Mouse (Mus musculus): ENCODE data around the gene Gpr18.

The Gpr18 gene

DNA sequence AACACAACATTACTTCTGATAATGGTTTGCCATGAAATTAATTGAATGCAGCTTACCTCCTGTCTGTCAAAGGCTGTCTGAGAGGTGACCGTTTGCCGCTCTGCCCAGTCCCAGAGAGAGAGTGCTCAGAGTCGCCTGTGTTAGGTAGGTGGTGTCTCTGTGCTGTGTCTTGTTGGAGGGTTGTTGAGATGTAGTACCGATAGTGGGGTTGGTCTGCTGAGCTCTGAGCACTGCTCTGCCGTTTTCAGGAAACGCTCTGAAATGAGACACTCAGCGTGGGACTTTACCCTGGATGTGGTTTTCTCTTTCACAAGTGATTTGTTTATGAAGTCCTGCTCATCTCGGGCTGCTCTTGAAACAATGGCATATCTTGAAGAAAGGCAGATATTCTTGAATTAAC, at the start of gene Gpr18:
Gene Gpr18, minus strand, starts transcription at position 161 of the 400 bp plus-strand sequence.
- DNase-seq (ENCODE audit: low spot score in 2 of 2) = peak; percentile 84

DNA sequence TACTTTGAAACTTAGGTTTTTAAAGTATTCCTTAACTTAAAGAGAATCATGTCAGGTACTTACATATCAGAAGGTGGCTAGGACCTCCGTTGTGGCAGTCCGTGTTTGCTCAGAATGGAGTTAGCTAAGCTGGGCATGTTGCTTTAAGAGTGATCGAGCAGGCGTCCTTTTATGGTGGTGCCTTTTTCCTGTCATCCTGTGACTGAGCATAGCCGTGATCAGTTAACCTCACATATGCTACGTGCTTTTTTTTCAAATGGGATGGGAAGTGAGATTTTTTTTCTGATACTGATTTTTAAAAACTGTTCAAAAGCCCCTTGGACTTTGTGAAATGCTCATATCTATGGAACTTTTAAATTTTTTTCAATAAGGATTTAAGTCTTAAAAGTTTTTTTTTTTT, 49.4 kb upstream of the Gpr18 start, which contains the start of gene Gpr183:
Gene Gpr183, minus strand, starts transcription at position 206 of the 400 bp plus-strand sequence.
- peak in 1 of 2 experiments; percentile 54 for DNase-seq (ENCODE audit: low spot score in 2 of 2)

DNA sequence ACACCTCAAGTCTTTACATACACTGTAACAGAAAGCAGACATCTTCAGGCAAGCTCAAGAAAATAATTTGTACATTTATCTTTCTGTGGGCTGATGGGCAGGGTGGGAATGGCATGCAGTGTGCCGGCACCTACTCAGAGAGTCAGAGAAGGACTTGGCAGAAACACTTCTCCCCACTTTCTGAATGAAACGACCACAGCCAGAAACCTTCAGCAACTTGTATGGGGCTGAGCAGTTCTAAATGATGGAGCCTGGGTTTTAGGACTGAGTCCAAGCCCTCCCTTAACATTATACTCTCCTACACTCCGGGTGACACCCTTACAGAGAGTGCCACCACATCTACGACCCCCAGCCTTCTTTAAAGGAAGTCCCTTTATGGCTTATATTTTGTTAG, 48.4 kb upstream of the Gpr18 start:
- no peak for DNase-seq (ENCODE audit: low spot score in 2 of 2)

DNA sequence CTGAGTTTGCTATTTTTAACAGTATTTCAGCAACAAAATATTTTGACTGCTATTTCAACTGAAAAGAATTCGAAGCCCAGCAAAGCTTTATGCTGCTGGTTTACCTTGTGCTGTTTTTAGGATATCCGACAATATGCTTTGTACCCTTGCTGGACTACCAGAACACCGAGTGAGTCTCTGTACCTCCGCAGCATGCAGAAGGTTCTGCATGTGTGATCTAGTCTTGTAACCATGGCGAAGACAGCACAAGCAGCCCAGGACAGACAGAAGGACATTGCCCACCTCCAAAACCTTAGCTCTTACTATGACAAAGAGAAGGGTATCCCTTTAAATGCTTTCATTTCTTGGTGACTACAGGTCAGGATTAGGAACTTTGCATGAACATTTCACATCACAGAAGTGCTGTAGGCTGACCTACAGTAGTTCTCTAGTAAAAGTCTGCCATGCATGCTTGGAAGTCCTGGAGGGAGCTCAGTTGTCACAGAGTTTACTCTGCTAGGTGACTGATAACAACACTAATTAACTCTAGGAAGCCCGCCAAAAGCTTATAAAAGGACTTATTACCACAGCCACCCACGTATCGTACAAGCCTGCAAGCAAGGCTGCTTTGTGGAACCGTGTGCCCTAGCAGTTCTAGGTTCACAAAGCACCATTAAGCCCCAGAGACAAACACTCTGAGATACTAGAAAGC, 47.8 kb upstream of the Gpr18 start:
- no peak for DNase-seq (ENCODE audit: low spot score in 2 of 2)

DNA sequence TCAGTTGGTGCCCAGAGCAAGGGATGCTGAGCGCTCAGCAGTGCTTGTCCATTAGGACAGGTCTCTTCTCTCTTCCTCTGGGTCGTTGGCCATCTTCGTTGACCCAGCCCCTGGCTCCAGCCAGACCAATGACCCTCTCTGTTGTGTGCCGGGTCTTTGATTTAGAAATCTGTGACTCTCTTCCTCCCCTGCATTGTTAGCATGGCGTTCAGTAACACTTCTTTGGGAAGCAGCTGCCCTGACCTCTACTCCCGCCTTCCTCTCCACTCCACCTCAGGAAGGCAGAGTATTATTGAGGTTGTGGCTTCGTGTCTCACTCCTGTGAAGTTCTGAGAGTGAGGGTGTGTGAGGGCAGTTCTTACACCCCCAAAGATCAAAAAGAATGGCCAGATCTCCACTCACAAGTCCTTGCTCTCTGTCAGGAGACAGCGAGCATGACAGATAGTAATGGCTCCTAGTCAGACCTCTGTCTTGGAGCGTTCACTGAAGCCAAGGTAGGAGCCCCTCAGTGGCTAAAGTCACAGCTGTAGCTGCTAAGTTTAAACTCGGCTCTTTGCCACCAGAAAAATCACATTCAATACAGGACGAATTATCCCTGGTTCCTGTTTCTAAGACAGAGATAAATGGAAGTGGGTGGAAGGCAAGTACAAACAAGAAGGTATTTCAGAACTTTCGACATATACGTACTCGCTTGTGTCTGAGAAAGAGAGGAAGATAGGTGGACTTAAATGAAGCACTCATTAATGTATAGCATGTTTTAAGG, 46.7 kb upstream of the Gpr18 start:
- DNase-seq (ENCODE audit: low spot score in 2 of 2) = no peak

- DNase-seq (ENCODE audit: low spot score in 2 of 2) = no peak
These were observed 46.0 kb upstream of the Gpr18 start for GRCm38 (mm10) chr14:121961496-121962127.

- no peak for DNase-seq (ENCODE audit: low spot score in 2 of 2)
These were observed 45.4 kb upstream of the Gpr18 start for GRCm38 (mm10) chr14:121960997-121961396.

- no peak for DNase-seq (ENCODE audit: low spot score in 2 of 2)
These were observed 45.0 kb upstream of the Gpr18 start for GRCm38 (mm10) chr14:121960531-121960930.

- no peak for DNase-seq (ENCODE audit: low spot score in 2 of 2)
These were observed 44.5 kb upstream of the Gpr18 start for GRCm38 (mm10) chr14:121960031-121960430.

GRCm38 (mm10) chr14:121959538-121959980, 44.0 kb upstream of the Gpr18 start:
- no peak for DNase-seq (ENCODE audit: low spot score in 2 of 2)

DNA sequence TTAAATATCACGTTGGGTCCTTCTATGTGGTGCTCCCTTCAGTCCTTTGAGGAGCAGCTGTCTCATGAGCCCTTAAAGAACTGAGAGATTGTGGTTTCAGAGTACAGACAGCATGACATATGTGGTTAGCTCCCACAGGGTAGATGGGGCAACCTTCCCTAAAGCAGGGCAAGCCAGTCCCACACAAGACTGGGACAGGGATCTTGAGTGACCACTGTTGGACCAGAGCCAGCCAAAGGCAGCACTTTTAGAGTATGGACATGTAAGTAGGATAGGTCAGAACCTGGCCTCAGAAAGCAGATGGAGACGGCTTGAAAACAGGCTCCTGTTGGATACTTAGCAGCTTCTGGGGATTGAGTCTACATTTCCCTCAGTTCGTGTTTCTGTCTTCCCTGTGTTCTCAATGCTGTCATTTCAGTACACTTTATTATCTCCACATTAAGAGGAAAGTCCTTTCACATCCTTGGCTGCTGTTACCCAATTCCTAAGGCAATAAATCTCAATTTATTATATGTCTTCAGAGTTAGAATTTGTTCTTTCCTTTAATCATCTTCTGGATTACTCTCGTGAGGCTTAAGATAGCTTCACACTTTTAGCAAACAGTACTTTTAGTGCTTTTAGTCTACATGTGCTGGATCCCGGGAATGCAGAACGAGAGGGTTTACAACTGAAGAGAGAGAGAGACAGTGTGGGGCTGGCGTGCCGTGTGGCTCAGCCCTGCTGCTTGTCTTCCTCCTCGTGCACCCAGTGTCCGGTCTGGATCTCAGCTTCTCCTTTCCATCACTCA, 43.4 kb upstream of the Gpr18 start:
- no peak for DNase-seq (ENCODE audit: low spot score in 2 of 2)

DNA sequence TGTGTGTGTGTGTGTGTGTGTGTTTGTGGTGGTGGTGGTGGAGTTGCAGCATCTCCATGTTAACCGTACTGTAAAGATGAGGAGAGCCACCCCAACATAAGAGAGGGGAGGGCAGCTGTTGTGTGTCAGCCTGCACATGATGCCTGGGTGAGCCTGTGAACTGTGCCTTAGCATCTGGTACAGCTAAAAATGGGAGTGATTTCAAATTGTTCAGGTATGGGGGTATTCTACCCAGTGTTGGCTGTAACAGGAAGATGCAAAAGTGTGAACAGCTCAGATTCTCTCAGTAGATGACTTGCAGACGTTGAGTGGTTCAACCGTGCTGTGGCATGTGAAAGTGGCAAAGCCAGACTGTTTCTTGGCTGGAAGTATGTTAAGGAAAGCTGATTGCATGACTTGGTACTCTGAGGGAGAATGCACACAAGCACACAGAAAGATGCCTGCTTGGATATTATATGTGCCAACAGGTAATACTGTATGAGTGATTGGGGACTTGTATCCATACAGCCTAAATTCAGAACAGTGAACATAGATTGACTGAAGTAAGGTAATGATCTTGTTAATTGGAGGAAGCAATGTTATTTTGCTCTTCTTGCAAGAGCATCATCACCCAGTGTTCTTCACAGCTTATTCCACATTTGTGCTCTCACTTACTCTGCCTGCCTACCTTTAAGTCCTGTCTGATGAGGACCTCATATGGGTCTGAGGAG, 42.6 kb upstream of the Gpr18 start:
- no peak for DNase-seq (ENCODE audit: low spot score in 2 of 2)

- DNase-seq (ENCODE audit: low spot score in 2 of 2) = no peak
These were observed 41.7 kb upstream of the Gpr18 start for GRCm38 (mm10) chr14:121957176-121957871.

DNA sequence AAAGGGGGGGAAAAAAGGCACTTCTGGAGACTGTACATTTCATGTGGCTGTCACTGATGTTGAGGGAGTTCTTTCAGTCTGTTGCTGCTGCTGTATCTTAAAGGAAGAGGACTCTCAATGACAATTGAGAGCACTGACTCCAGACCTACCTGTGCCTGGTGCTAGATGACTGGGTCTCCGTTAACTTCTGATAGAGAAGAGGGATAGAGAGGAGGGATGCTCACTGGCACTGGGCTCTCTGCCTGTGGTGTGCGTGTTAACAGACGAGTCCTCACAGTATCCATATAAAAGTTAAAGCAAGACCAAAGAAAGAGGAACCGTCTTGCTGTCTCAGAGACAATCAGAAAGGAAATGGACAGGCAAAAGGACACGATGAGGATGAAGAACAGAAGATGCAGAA, 40.7 kb upstream of the Gpr18 start:
- no peak for DNase-seq (ENCODE audit: low spot score in 2 of 2)

DNA sequence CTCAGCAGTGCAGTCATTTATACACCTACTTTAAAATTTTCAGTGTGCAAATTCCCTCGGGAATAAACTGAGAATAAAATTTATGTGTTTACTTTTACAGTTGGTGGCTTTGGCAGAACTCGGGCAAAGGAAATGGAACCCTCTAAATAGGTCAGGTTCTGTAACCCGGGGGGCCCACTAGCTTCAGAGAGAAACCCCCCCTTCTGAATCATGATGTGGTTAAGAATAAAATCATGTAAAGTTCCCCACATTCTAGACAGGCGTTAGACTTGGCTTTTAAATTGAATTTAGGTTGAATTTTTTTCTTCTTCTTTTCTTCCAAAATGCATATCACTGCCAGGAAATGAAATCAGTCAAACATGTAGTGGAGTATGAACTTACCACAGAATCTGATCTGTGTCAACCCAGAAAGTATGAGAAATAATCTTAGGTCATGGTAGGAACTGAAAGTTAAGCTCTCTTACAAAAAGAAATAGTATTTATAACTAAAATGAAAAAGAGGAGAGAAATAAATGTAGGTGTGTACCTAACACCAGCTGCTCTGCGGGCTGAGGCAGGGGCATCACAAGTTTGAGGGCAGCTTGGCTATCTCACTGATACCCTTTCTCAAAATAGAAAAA, 39.7 kb upstream of the Gpr18 start:
- no peak for DNase-seq (ENCODE audit: low spot score in 2 of 2)

- peak; percentile 63 to 73 for DNase-seq (ENCODE audit: low spot score in 2 of 2)
These were observed 39.0 kb upstream of the Gpr18 start for GRCm38 (mm10) chr14:121954608-121955007.

DNA sequence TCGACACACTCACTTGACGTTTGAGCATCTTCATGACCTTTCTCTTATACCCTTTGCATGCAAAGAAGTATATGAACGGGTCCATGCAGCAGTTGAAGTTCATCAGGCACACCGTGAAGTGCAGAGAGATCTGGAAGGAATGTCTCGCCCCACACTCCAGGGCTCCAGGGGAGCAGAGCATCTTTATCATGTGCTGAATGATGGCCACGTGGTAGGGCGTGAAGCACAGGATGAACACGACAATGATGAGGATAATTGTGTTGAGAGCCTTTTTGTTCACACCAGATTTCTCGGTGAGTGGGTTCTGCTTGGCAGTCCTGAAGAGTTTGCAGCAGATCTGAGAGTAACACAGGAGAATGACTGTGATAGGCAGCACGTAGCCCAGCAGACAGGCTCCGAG, 38.5 kb upstream of the Gpr18 start:
- no peak for DNase-seq (ENCODE audit: low spot score in 2 of 2)

- no peak for DNase-seq (ENCODE audit: low spot score in 2 of 2)
These were observed 36.4 kb upstream of the Gpr18 start for GRCm38 (mm10) chr14:121952046-121952400.

DNA sequence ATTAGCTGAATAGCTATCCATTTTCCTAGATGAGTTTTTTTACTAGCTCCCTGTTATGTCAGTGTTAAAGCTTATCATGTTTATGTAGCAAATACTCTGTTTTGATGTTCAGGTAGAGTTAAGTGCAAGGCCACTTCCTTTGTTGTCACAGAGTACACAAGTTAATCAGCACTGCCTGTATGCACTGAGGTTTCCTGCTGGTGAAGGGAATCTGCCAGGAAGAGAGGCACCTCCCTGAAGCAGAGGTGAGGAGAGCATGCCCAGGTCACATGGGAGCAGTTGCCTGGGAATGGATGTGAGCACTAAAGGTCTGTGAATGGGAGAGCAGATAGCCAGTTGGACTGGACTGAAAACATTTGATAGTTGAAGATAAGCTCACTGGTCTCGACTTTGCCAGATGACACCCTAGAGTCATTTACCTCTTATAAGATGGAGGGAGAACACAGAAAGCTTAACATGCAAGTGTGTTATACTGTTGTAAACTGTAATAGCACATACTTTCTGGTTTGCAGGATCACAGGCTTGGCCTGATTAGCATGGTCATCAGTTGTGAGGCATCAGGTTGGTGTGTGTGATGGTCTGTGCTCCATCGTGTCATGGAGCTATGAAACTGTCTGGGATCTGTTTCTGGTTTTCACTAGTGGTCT, 35.9 kb upstream of the Gpr18 start:
- DNase-seq (ENCODE audit: low spot score in 2 of 2) = no peak

GRCm38 (mm10) chr14:121949897-121950296, 34.3 kb upstream of the Gpr18 start:
- no peak for DNase-seq (ENCODE audit: low spot score in 2 of 2)

All from natural killer cell, adult 2 months (primary cell).